Mouse (Mus musculus): ENCODE measurements at regions not wholly inside any gene's neighbourhood (a gene's known extent, or its start where the extent isn't known, plus 50 kb on each side); places are given as distances from the start of the nearest gene placed in this dataset.

- no peak for TF ChIP-seq POLR2A (IDR thresholded peaks at IDR 0.05; ENCODE audit: borderline replicate concordance, extremely low read depth, insufficient read depth, insufficient read length, poor library complexity, severe bottlenecking)
- TF ChIP-seq CTCF (IDR thresholded peaks at IDR 0.05; ENCODE audit: borderline replicate concordance, extremely low read depth, insufficient read depth, insufficient read length), result no peak
Measured at GRCm38 (mm10) chr9:86957076-86957475, 58.3 kb upstream of the Ripply2 start.

Measured in brain, embryonic 14.5 days (tissue).